Mouse (Mus musculus): ENCODE results near the gene Fam76a.

DNA sequence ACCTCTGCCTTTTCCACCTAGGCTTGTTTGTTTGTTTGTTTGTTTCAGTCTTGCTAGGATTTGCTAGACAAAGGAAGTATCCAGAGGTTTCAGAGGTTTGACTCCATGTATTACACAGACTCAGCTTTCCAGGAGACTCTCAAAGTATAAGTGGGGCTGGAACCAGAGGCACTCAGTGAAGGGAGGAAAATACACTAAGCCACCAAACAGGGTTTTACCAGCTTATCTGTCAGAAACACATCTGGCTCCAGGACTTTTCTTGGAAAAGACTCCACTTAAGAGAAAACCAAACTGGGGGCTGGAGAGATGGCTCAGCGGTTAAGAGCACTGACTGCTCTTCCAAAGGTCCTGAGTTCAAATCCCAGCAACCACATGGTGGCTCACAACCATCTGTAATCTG, 61.5 kb downstream of the Fam76a start:
- TF ChIP-seq POLR2A (IDR thresholded peaks at IDR 0.05; ENCODE audit: low read depth, low read length) (no peak), CTCF (IDR thresholded peaks at IDR 0.05; ENCODE audit: extremely low read depth, insufficient read length, insufficient replicate concordance, low read depth, low read length) (no peak)
